Mouse (Mus musculus) liver, postnatal 0 days (tissue): ENCODE measurements around the gene Auh.

ENCODE experiments used
- CTCF ChIP-seq: sonication (generic); IDR thresholded peaks from 2 replicates; pipeline ENCODE4 v1.5.1; 2016; ENCODE audit warnings: antibody characterized with exemption, low read depth
- EP300 ChIP-seq: IDR thresholded peaks from 2 replicates; pipeline ENCODE4 v1.6.1; 2016; ENCODE audit warnings: antibody characterized with exemption, low read depth, mild to moderate bottlenecking

- TF ChIP-seq CTCF, result no peak
- no peak for TF ChIP-seq EP300
Measured at GRCm38 (mm10) chr13:52879291-52879690, 50.2 kb downstream of the Auh start.
